Mouse (Mus musculus) thymus, postnatal 4 days (tissue): ENCODE measurements around the gene Tfec.

Experiments
- DNase-seq: peaks from one replicate; pipeline ENCODE4 v3.0.0; 2021

Tfec gene

DNA sequence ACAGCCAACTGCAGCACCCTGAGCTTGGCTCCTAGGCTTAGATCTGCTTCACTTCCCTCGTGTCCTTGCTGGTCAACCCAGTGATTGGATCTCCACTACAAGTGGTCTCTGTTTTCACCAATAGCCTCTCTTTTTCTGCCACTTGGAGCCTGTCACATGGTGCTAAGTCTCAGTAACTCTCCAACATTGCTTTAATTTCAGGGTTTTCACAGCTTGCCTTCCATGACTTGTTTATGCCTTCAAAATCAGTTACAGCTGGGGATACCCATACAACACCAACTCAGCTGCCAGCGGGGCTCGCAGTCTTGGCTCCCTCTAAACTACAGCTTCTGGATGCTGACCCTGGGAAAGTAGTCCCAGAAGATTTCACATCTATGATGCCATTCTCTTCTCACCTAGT is 113.1 kb downstream of the Tfec start:
- no peak for DNase-seq
